Mouse (Mus musculus) testis, postnatal 10 days (tissue): Measurements from ENCODE around the gene Abcc1.

Experiments
- DNase-seq: peaks from one replicate; pipeline ENCODE4 v3.0.0; 2021; ENCODE audit warnings: low spot score

The Abcc1 gene

DNA sequence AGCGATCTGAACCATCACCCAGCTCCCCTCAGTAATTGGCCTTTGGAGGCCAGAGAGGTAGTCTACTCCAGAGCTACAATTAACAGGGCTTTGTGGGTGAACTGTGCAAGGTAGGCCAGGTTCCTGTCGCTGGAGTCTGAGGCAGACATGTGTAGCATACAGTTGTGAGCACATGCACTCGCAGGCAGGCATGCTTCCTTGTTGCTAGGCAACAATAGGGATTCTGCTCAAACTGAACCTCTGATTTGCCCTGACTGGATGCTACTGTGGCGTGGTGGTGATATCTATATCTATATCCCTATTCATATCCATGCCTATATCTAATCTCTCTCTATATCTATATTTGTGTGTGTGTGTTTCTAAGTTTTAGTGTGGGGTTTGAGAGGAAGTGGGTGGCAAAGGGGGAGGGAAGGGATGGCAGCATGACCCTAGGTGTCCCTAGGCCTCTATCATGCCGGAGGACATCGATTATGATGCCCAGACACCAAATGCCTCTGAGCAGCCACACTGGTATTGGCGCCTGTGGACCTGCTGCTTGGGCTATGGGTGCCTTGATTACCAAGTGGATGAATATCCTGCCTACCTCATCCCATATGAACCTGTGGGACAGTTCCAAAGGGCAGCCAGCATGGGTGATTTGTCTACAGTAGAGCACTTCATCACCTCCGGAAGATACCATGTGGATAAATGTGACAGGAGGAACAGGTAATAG is 140.4 kb downstream of the Abcc1 start:
- no peak for DNase-seq

DNA sequence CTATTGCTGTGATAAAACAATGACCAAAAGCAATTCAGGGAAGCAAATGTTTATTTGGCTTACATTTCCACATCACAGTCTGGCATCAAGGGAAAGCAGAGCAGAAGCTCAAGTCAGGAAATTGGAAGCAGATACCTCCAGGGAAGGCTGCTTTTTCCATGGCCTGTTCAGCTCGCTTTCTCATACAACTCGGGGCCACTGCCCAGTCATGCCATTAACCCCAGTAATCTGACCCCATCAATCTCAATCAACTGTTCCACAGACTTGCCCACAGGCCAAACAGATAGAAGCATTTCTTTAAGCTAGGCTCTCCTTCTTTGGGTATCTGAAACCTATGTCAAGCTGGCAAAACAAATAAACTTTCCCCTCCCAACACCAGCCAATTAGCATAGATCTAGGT is 145.1 kb downstream of the Abcc1 start:
- no peak for DNase-seq
